Mouse (Mus musculus): ENCODE results near the gene Rtbdn.

DNA sequence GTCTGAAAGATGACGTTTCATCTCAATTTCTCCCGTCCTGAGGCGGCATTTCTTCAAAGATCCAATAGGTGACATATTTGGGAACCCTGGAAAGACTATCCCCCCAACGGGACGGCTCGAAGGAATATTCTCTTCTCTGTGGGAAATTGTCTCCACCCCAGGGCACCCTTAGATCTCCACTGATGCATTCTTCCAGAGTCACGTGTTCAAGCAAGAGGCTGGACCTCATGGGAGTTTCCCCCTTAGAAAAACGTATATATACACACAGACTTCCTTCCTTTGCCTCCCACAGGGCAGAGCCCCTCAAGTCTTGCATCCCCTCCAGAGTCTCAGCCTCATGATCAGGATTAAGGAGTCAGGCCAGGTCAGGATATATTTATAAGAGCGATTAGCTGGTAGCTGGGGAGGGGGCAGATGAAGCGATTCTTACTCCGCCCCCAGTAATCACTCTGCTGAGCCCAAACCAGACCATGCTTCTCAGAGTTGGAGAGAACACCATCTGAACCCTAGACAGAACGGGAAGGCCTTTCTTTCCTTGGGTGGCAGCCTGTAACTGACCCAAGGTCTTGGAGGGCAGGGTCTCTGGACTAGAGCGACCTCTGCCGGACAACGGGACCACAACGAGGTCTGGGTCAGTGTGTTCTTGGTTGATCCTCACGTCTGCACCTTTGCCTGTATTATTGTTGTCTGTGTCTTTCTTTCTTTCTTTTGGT, at the start of gene Rtbdn:
- TF ChIP-seq CTCF (IDR thresholded peaks at IDR 0.05; ENCODE audit: low read depth, low read length) (peak; percentile 68), POLR2A (IDR thresholded peaks at IDR 0.05; ENCODE audit: insufficient read depth, low read length) (no peak)

All from ES-Bruce4 (cell line).